Mouse (Mus musculus): ENCODE data around the gene Smyd3.
"Not testable (repeated sequence)": the region's sequence is repeated elsewhere in the genome, so short reads cannot be mapped to it uniquely, and the experiment has no call there.

Gene Smyd3

GRCm38 (mm10) chr1:179174241-179174640, 343.6 kb downstream of the Smyd3 start:
- DNase-seq (ENCODE audit: low read depth, low spot score): no peak

DNA sequence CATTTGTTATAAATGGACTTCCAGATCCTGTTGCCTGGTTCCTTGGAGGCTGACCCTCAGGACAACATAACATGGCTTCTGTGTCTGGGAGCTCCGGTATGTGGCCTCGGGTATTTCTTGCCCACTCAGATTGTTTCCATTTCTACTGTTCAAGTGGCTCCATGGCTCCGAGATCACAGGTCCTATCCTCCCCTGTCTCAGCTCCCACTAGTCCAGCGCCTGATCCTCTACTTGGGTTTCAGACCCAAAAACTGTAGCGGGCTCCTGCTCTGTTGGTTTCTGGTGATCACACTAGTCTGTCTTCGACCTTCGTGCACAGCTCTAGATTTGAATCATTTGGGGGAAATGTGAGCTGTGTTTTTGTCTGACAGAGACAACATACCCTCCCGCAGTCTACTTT, 347.3 kb downstream of the Smyd3 start:
- no peak for DNase-seq (ENCODE audit: low read depth, low spot score)

DNA sequence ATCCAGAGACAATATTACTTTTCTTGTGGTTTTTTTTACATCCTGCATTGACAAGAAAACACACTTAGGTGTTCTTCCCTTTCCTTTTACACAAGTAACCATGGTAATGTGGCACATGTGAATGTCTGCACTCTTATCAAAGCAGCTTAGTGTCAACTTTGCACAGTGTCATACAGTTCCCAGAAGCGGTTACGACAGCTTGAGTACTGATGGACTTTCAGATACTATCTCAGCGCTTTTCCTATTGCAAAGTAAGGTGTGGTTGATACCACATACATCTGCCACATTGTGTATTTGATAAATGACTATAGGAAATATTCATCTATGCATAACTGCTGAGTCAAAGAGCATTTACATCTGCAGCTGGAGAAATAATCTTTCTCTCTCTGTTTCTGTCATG, 348.1 kb downstream of the Smyd3 start:
- no peak for DNase-seq (ENCODE audit: low read depth, low spot score)

GRCm38 (mm10) chr1:179169161-179169560, 348.7 kb downstream of the Smyd3 start:
- DNase-seq (ENCODE audit: low read depth, low spot score): no peak

- not testable (repeated sequence) for DNase-seq (ENCODE audit: low read depth, low spot score)
Observed at GRCm38 (mm10) chr1:179164219-179164618, 353.6 kb downstream of the Smyd3 start.

DNA sequence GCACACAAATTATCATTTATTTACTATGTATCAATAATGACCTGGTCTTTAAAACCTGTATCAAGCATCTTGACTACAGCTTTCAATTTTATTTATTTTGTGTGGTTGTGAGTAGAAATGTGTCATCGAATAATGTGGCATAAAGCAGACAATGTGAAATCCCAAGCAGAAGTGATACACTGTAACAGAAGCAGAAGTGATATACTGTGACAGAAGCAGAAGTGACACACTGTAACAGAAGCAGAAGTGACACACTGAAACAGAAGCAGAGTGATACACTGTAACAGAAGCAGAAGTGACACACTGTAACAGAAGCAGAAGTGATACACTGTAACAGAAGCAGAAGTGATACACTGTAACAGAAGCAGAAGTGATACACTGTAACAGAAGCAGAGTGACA, 355.1 kb downstream of the Smyd3 start:
- not testable (repeated sequence) for DNase-seq (ENCODE audit: low read depth, low spot score)

- no peak for DNase-seq (ENCODE audit: low read depth, low spot score)
Observed at GRCm38 (mm10) chr1:179161947-179162346, 355.9 kb downstream of the Smyd3 start.

GRCm38 (mm10) chr1:179160697-179161096, 357.1 kb downstream of the Smyd3 start:
- no peak for DNase-seq (ENCODE audit: low read depth, low spot score)

DNA sequence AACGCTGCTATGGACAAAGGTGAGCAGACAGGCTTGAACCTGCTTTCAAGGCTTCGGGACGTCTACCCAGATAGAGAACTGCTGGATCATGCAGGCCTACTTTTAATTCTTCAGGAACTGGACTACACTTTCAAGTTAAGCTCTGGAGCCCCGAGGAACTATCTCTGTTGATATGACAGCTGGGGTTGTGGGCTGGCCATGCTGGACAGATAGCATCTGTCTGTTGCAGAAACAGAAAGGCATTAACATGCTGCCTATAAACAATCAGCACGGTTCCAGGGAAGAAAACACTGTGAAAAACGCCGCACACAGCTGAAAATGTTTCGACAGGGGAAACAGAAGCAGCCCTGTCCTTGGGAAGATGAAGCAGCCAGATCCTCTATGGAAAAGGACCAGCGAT, 365.5 kb downstream of the Smyd3 start:
- DNase-seq (ENCODE audit: low read depth, low spot score): no peak

DNA sequence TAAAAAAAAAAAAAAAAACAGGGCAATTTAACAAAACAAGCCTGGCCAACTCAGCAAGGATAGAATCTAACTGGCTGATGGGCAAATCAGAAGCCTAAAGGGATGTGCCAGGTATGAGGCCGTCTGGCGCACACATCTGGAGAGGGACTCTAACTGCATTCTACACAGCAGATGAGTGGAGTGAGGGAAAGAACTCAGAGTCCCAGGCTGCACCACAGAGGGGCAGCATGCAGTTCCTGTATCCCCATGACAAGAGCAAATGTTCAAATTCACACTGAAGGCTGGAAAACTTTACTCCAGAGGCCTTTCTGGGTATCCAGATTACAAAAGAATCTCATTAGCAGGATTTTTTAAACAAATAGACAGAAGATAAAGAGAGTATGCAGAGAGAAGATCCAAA, 366.6 kb downstream of the Smyd3 start:
- DNase-seq (ENCODE audit: low read depth, low spot score): no peak

DNA sequence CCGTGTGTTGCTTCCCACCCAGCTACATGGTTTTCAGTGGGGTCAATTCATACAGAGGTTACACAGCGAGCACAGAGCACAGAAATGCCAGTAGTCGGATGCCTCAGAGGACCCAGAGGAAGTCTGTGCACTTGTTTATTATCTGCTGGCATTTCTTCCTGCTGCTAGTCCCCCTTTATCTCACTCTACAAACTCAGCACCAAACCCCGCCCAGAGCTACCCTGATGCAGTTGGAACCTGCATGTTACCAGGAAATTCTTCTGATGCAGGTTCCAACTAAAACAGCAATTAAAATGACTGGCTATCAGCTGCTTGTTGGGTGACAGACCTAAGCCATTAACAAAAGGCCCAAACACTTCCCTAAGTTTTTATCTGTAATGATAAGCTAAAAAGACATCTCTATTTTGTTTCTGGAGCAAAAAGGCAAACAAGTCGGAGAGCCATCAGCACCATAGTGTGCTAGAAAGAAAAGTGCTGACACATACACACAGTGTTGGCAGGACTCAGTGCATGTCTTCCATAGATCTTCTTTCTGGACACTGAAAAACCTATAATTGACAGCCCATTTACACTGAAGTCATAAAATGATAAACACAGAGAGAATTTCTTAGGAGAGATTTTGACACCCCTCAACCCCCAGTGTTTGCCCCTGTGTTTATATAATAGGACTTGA, 368.2 kb downstream of the Smyd3 start:
- no peak for DNase-seq (ENCODE audit: low read depth, low spot score)

DNA sequence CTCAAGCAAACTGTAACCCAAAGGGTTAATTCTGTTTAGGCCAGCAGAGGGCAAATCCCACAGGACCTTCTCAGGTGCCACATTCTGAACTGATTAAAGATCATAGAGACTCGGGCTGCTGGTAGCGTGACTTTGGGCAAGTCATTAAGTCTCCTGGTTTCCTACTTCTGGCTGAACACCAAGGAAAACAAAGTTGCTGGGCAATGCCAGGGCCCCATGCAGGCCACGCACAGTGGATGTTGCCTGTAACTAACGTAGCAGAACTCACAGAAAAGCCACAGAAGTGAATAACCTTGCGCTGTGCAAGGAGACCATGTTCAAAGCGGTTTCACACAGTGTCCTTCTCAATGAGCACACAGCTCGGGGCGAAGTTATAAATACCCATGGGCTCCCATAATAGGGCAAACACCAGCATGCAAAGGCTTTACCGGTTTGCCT, 371.1 kb downstream of the Smyd3 start:
- DNase-seq (ENCODE audit: low read depth, low spot score): no peak

GRCm38 (mm10) chr1:179143154-179143832, 374.5 kb downstream of the Smyd3 start:
- no peak for DNase-seq (ENCODE audit: low read depth, low spot score)

DNA sequence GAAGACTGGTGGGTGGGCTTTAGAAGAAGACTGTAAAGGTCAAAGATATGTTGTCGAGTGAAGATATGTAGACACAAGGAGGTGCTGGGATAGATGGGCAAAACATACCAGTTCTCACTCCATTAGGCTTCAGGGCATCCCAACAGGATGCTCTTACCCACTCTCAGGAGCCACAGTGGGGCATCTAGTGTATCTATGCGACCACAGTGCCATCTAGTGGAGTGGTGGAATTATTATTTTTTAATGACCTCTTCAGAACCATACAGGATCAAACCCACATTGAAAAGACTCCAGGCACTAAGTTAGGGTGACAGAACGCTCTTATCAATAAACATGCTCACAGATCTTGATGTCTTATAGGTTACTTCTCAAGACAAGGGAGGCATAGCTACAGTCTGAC, 375.7 kb downstream of the Smyd3 start:
- peak; percentile 13 for DNase-seq (ENCODE audit: low read depth, low spot score)

GRCm38 (mm10) chr1:179141071-179141650, 376.7 kb downstream of the Smyd3 start:
- no peak for DNase-seq (ENCODE audit: low read depth, low spot score)

DNA sequence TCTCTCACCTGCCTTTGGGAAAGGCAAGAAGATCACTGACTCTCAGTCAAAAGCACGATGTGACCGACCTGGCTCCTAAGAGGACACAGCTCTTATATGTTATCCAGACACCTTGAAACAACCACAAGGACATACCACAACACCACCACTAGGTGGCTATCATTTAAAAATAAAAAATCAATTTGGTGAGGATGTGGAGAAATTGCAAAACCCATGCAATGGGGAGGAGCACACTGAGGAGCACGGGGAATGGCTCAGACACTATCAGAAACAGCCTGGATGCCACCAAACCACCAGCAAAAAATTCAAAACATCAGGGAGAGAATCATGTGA, 380.7 kb downstream of the Smyd3 start:
- peak; percentile 16 for DNase-seq (ENCODE audit: low read depth, low spot score)

GRCm38 (mm10) chr1:179136461-179137144, 381.2 kb downstream of the Smyd3 start:
- peak; percentile 14 for DNase-seq (ENCODE audit: low read depth, low spot score)

- DNase-seq (ENCODE audit: low read depth, low spot score): no peak
Observed at GRCm38 (mm10) chr1:179129995-179130394, 387.8 kb downstream of the Smyd3 start.

GRCm38 (mm10) chr1:179126287-179126686, 391.6 kb downstream of the Smyd3 start:
- DNase-seq (ENCODE audit: low read depth, low spot score): no peak

DNA sequence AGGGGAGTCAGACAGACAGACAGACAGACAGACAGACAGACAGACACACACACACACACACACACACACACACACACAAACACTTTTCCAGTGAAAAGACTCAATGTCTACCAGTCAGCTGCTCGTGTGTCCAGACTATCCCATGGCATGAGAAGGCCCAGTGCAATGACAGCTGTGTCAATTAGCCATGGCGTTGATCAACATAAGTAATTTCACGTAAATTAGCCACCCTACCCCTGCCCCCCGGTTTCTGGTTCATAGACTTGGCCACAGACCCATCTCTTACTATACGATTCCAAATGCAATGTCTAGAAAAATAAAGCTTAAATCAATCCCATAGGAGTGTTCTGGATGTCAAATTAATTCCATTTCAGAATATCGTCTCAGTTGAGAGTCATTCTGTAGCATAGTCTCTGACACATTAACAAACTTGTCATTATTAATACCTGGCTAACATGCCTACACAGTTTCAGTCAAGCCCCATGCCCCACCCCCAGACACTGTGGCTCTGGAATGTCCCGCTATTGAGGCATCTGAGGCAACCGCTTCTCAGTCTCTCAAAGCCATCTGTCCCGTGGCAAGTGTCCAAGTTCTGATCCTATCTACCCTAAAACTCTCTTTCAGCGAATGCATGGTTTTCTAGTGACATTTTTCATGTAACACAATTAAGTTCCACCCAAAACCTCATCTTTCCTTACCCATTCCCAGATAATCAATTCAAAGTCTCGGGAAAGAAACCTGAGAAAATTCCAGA, 395.2 kb downstream of the Smyd3 start:
- DNase-seq (ENCODE audit: low read depth, low spot score): no peak

DNA sequence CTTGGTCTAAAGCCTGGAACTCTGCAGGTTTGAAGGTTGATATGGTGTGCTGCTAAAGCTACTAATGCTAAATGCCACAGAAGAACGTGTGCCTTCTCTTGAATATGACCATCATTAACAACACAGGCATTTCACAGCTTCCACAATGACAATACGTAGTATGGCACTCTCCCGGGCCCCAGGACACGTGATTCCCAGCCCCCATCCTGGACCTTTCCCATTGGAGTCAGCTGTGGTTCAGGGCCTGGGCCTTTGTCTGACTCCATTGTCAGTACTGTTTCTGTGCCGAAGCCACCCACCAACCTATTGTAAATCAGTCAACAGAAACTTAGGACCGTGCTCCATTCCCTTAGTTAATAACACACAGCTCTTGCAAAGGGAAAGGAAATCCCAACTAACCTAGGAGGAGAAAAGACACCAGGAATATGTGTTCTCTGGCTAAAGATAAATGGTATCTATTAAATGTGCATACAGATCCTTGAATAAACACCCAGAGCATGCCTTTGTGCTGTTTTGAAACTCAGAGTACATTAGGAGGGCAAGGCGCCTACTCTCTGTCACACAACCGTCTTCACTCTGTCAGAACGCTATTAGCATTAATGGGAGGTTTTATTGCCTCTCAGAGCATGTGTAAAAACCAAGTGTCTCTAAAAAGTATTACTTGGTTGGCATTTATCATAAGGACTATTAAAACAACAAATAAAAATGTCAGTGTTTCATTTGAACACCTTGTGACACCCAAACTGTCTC, 397.4 kb downstream of the Smyd3 start:
- no peak for DNase-seq (ENCODE audit: low read depth, low spot score)
